Mouse (Mus musculus): ENCODE results near the gene Cobll1.

GRCm38 (mm10) chr2:65217677-65218076, 21.5 kb downstream of the Cobll1 start:
- no peak for TF ChIP-seq POLR2A (IDR thresholded peaks at IDR 0.05; ENCODE audit: low read depth, low read length)
- TF ChIP-seq CTCF (IDR thresholded peaks at IDR 0.05; ENCODE audit: borderline replicate concordance, insufficient read depth, low read length) = no peak
